In genomic region chr5:64959843-64960230, GRCm38 (mm10) we compare ENCODE assay signal across 8 mouse cellular contexts. TPM values are rescaled to one million over a fixed set of nuclear protein-coding genes. Genes with fewer than 3 reads are reported as not detected.
DNase-seq lines count a peak whose midpoint lies in the region; ATAC-seq and TF ChIP-seq lines count a peak whose summit lies in the region.

Gene Tlr6 (minus strand): TSS chr5:64960097.

- ATAC-seq in limb, embryonic 12.5 days (ENCODE audit: insufficient number of reproducible peaks, insufficient read depth, low FRiP score, low TSS enrichment, low read depth), result no peak
- no peak for ATAC-seq in monocyte, adult 5-6 weeks (replicated peaks; ENCODE audit: insufficient number of reproducible peaks, low FRiP score, low TSS enrichment, poor library complexity, severe bottlenecking)
- ATAC-seq in forebrain, postnatal 0 days, result no peak

- no peak for TF ChIP-seq POLR2A in cortical plate, adult 2 months (IDR thresholded peaks at IDR 0.05; ENCODE audit: extremely low read depth, insufficient read depth, low read length)

- H3K4me2 ChIP-seq in limb, embryonic 12.5 days, result peak within 1 kb of the TSS; percentile 33
- no peak within 1 kb of the TSS for H3K4me2 ChIP-seq in forebrain, postnatal 0 days (ENCODE audit: low read depth)

- no peaks in the 10 kb centered on the region for H3K36me3 ChIP-seq in limb, embryonic 12.5 days
- H3K36me3 ChIP-seq in limb, embryonic 10.5 days, result no peaks in the 10 kb centered on the region
- H3K36me3 ChIP-seq in forebrain, postnatal 0 days (ENCODE audit: insufficient read depth), result no peaks in the 10 kb centered on the region

- 0 out of 2 replicates have a peak, but pooled peaks cover 5% of the 10 kb centered on the region for H3K4me1 ChIP-seq in limb, embryonic 12.5 days (replicated peaks)
- H3K4me1 ChIP-seq in limb, embryonic 10.5 days, result no peaks in the 10 kb centered on the region
- H3K4me1 ChIP-seq in cortical plate, adult 2 months (ENCODE audit: control insufficient read depth, insufficient read depth, low read length), result no peaks in the 10 kb centered on the region
- H3K4me1 ChIP-seq in forebrain, postnatal 0 days (ENCODE audit: insufficient read depth), result no peaks in the 10 kb centered on the region

- no peak for DNase-seq in limb, embryonic 10.5 days (ENCODE audit: low spot score)
- DNase-seq in MN1 (ENCODE audit: low spot score), result peak; percentile 82
- peak; percentile 61 to 82 for DNase-seq in kidney, postnatal 25 days
- DNase-seq in urinary bladder, postnatal 25 days (ENCODE audit: low spot score), result peak; percentile 44
- DNase-seq in forebrain, postnatal 0 days, result no peak

- H3K4me3 ChIP-seq in limb, embryonic 12.5 days (replicated peaks), result no peak within 1 kb of the TSS
- no peak within 1 kb of the TSS for H3K4me3 ChIP-seq in limb, embryonic 10.5 days
- H3K4me3 ChIP-seq in cortical plate, adult 2 months (ENCODE audit: insufficient read depth, low read length), result peak within 1 kb of the TSS; percentile 28; the same call in 1 of the 2 replicates
- H3K4me3 ChIP-seq in forebrain, postnatal 0 days (ENCODE audit: low read depth, low read length), result no peak within 1 kb of the TSS

- H3K9ac ChIP-seq in limb, embryonic 12.5 days (replicated peaks), result no peak within 1 kb of the TSS
- H3K9ac ChIP-seq in forebrain, postnatal 0 days, result no peak within 1 kb of the TSS

- no peaks in the 10 kb centered on the region for H3K27me3 ChIP-seq in limb, embryonic 12.5 days
- no peaks in the 10 kb centered on the region for H3K27me3 ChIP-seq in limb, embryonic 10.5 days (ENCODE audit: low read depth, poor library complexity, severe bottlenecking)
- no peaks in the 10 kb centered on the region for H3K27me3 ChIP-seq in forebrain, postnatal 0 days (ENCODE audit: insufficient read depth, low read length)

- no peak for TF ChIP-seq CTCF in cortical plate, adult 2 months (IDR thresholded peaks at IDR 0.05; ENCODE audit: extremely low read depth, insufficient read depth, low read length)
- TF ChIP-seq CTCF in forebrain, postnatal 0 days (IDR thresholded peaks at IDR 0.05; ENCODE audit: low read depth), result no peak

- H3K9me3 ChIP-seq in limb, embryonic 12.5 days, result no peaks in the 10 kb centered on the region
- H3K9me3 ChIP-seq in limb, embryonic 10.5 days (replicated peaks), result no peaks in the 10 kb centered on the region
- no peaks in the 10 kb centered on the region for H3K9me3 ChIP-seq in forebrain, postnatal 0 days (ENCODE audit: low read length)

- 78% methylated on average over 13 of the region's 13 CpGs for WGBS in limb, embryonic 12.5 days
- WGBS in limb, embryonic 10.5 days, result 86% methylated on average over 13 of the region's 13 CpGs
- WGBS in forebrain, postnatal 0 days, result 86% methylated on average over 13 of the region's 13 CpGs

- H3K27ac ChIP-seq in limb, embryonic 12.5 days, result no peak within 1 kb of the TSS
- no peak within 1 kb of the TSS for H3K27ac ChIP-seq in limb, embryonic 10.5 days
- H3K27ac ChIP-seq in cortical plate, adult 2 months (ENCODE audit: insufficient read depth, low read length), result 0 out of 2 replicates have a peak within 1 kb of the TSS, but pooled peaks have one; percentile 35
- H3K27ac ChIP-seq in forebrain, postnatal 0 days (ENCODE audit: low read depth, low read length), result no peak within 1 kb of the TSS

RNA-seq across cellular contexts. Expression of gene Tlr6, which starts in this region (rescaled TPM):
- polyA plus RNA-seq in limb, embryonic 12.5 days (2016; fragmentation: Nextera tagmentation; extraction: Ambion mirVana), result 0.31 and 0.40 TPM in 2 replicates
- polyA plus RNA-seq in limb, embryonic 10.5 days (2016; fragmentation: Nextera tagmentation; extraction: Ambion mirVana), result 0.18 and 0.25 TPM in 2 replicates
- 0.72 and 1.1 TPM in 2 replicates for polyA plus RNA-seq in cortical plate, adult 2 months (2012; rRNA removed)
- total RNA-seq in monocyte, adult 5-6 weeks (2017), result 11.5 to 12.7 TPM (median 12.2 TPM) in 3 replicates
- total RNA-seq in forebrain, postnatal 0 days (2014; rRNA removed), result 0.31 and 0.81 TPM in 2 replicates
- polyA plus RNA-seq in forebrain, postnatal 0 days (2015; fragmentation: Nextera tagmentation; extraction: Ambion mirVana), result 0.18 and 0.25 TPM in 2 replicates

Comparison
In these comparisons a context has a peak if more than half of its experiments do, and no peak if none do; other contexts are left out.
1. DNase-seq: peak in MN1 (single experiment), kidney, postnatal 25 days (2 of 2) and urinary bladder, postnatal 25 days (single experiment); none in limb, embryonic 10.5 days (single experiment) and forebrain, postnatal 0 days (single experiment).